In the genomic region with DNA sequence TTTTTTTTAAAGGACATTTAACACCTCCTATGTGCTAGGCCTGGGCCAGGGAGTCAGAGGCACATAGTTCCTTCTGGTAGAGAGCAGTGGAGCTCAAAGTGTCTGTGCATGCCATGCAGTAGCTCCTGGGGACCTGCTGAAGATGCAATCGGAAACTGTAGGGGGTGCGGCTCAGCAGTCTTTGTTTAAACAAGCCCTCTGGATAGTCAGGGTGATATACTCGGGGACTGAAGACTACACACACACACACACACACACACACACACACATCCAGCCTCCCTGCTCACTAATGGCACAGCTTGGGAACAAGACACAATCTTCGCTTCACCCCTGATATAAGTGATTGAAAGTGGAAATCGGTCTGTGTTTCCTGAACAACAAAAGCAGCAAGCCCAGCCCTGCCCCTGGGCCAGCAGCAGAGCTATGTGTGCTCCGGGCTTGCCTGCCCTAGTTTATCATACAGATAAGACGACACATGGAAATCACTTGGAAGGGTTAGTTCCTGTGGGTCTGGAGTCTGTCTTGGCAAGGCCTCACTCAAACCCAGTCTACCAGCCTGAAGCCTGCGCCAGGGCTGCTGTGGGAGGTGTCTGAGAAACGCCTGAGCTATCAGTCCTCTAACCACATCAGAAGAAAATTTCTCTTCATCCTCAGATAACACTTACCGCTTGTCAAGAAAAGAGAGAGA, we compare ENCODE assay signal across 17 mouse cellular contexts. TPM values are rescaled to one million over a fixed set of nuclear protein-coding genes. Genes with fewer than 3 reads are reported as not detected.
A peak's percentile ranks its signal among the peaks of the same experiment; 100 is the strongest.
DNase-seq lines count a peak whose midpoint lies in the region; ATAC-seq and TF ChIP-seq lines count a peak whose summit lies in the region.
"Had no signal": no experiment of that assay in that cellular context is flagged by ENCODE, and none has a peak within 500 bp of the region (broad histone marks: within the 10 kb centered on the region; RNA-seq: fewer than 3 reads in every experiment).

No protein-coding gene starts in this region.

- peak; percentile 39 to 63 for DNase-seq in heart, adult 18-20 months
- no peak for DNase-seq in heart, postnatal 25 days (ENCODE audit: low spot score)
- no peak for DNase-seq in midbrain, postnatal 0 days (ENCODE audit: low spot score)
- no peak for DNase-seq in layer of hippocampus, adult 9-10 months (ENCODE audit: low spot score)
- DNase-seq in layer of hippocampus, adult 11-12 months (ENCODE audit: low spot score), result no peak
- DNase-seq: cerebellum, adult 8-10 months; gastrocnemius, postnatal 10 days; kidney, adult 8-10 months had no signal

- no peak for ATAC-seq in midbrain, embryonic 13.5 days
- no peak for ATAC-seq in midbrain, postnatal 0 days (ENCODE audit: low FRiP score)
- ATAC-seq in heart, embryonic 16.5 days (replicated peaks; ENCODE audit: extremely low read depth, insufficient read depth, low FRiP score), result peak; percentile 91
- ATAC-seq in stomach, embryonic 15.5 days (ENCODE audit: insufficient read depth, low FRiP score, low read depth), result peak; percentile 18; the same call in 1 of the 2 replicates

- TF ChIP-seq CTCF in midbrain, postnatal 0 days (IDR thresholded peaks at IDR 0.05), result no peak

- H3K9me3 ChIP-seq in midbrain, embryonic 13.5 days, result no peaks in the 10 kb centered on the region
- no peaks in the 10 kb centered on the region for H3K9me3 ChIP-seq in midbrain, postnatal 0 days (ENCODE audit: low read length)
- no peaks in the 10 kb centered on the region for H3K9me3 ChIP-seq in heart, embryonic 16.5 days (replicated peaks; ENCODE audit: control insufficient read depth, low read length)
- no peaks in the 10 kb centered on the region for H3K9me3 ChIP-seq in stomach, embryonic 15.5 days
- H3K9me3 ChIP-seq: embryonic facial prominence, embryonic 13.5 days; forebrain, embryonic 12.5 days; hindbrain, embryonic 15.5 days; limb, embryonic 13.5 days had no signal

- intact Hi-C loops in heart, postnatal 25 days (cut with DNase I), result no loop called here

- no peak overlapping the region for H3K4me3 ChIP-seq in midbrain, embryonic 13.5 days (replicated peaks)
- H3K4me3 ChIP-seq in midbrain, postnatal 0 days (ENCODE audit: low read depth, low read length), result no peak overlapping the region
- H3K4me3 ChIP-seq in heart, embryonic 16.5 days (ENCODE audit: low read length), result no peak overlapping the region
- no peak overlapping the region for H3K4me3 ChIP-seq in stomach, embryonic 15.5 days (replicated peaks)
- H3K4me3 ChIP-seq: embryonic facial prominence, embryonic 13.5 days; forebrain, embryonic 12.5 days; hindbrain, embryonic 15.5 days; limb, embryonic 13.5 days had no signal

- WGBS in midbrain, embryonic 13.5 days, result 59% methylated on average over 10 of the region's 10 CpGs
- WGBS in midbrain, postnatal 0 days, result 48% methylated on average over 10 of the region's 10 CpGs
- WGBS in heart, embryonic 16.5 days, result 7% methylated on average over 10 of the region's 10 CpGs
- 29% methylated on average over 10 of the region's 10 CpGs for WGBS in stomach, embryonic 15.5 days

- H3K4me2 ChIP-seq in midbrain, embryonic 13.5 days (replicated peaks), result no peak overlapping the region
- no peak overlapping the region for H3K4me2 ChIP-seq in midbrain, postnatal 0 days (ENCODE audit: low read depth, low read length, poor library complexity, severe bottlenecking)
- peak overlapping the region; percentile 31 for H3K4me2 ChIP-seq in heart, embryonic 16.5 days (ENCODE audit: low read depth, low read length)
- no peak overlapping the region for H3K4me2 ChIP-seq in stomach, embryonic 15.5 days
- H3K4me2 ChIP-seq: embryonic facial prominence, embryonic 13.5 days; forebrain, embryonic 12.5 days; hindbrain, embryonic 15.5 days; limb, embryonic 13.5 days had no signal

- H3K27me3 ChIP-seq in midbrain, embryonic 13.5 days, result no peaks in the 10 kb centered on the region
- no peaks in the 10 kb centered on the region for H3K27me3 ChIP-seq in midbrain, postnatal 0 days (ENCODE audit: insufficient read depth, low read length)
- peaks cover 39% of the 10 kb centered on the region for H3K27me3 ChIP-seq in heart, embryonic 16.5 days (ENCODE audit: control insufficient read depth, insufficient read depth, low read length)
- no peaks in the 10 kb centered on the region for H3K27me3 ChIP-seq in stomach, embryonic 15.5 days (replicated peaks)
- H3K27me3 ChIP-seq: embryonic facial prominence, embryonic 13.5 days; forebrain, embryonic 12.5 days; hindbrain, embryonic 15.5 days; limb, embryonic 13.5 days had no signal

- no peaks in the 10 kb centered on the region for H3K36me3 ChIP-seq in midbrain, embryonic 13.5 days
- no peaks in the 10 kb centered on the region for H3K36me3 ChIP-seq in midbrain, postnatal 0 days (ENCODE audit: insufficient read depth, low read length)
- no peaks in the 10 kb centered on the region for H3K36me3 ChIP-seq in heart, embryonic 16.5 days (ENCODE audit: control insufficient read depth, insufficient read depth)
- no peaks in the 10 kb centered on the region for H3K36me3 ChIP-seq in stomach, embryonic 15.5 days
- H3K36me3 ChIP-seq: embryonic facial prominence, embryonic 13.5 days; forebrain, embryonic 12.5 days; hindbrain, embryonic 15.5 days; limb, embryonic 13.5 days had no signal

- no peaks in the 10 kb centered on the region for H3K4me1 ChIP-seq in midbrain, embryonic 13.5 days (replicated peaks)
- H3K4me1 ChIP-seq in midbrain, postnatal 0 days (ENCODE audit: insufficient read depth, low read length), result no peaks in the 10 kb centered on the region
- peaks cover 7% of the 10 kb centered on the region for H3K4me1 ChIP-seq in heart, embryonic 16.5 days (ENCODE audit: control insufficient read depth, insufficient read depth, low read length)
- H3K4me1 ChIP-seq in stomach, embryonic 15.5 days, result no peaks in the 10 kb centered on the region
- H3K4me1 ChIP-seq: hindbrain, embryonic 15.5 days had no signal

- 0 out of 2 replicates have a peak overlapping the region, but pooled peaks have one; percentile 5 for H3K27ac ChIP-seq in midbrain, embryonic 13.5 days
- no peak overlapping the region for H3K27ac ChIP-seq in midbrain, postnatal 0 days (ENCODE audit: low read depth, low read length)
- H3K27ac ChIP-seq in heart, embryonic 16.5 days (ENCODE audit: low read length), result no peak overlapping the region
- no peak overlapping the region for H3K27ac ChIP-seq in stomach, embryonic 15.5 days
- H3K27ac ChIP-seq: embryonic facial prominence, embryonic 13.5 days; forebrain, embryonic 12.5 days; hindbrain, embryonic 15.5 days; limb, embryonic 13.5 days had no signal

- no peak overlapping the region for H3K9ac ChIP-seq in midbrain, embryonic 13.5 days (replicated peaks)
- H3K9ac ChIP-seq in midbrain, postnatal 0 days (replicated peaks; ENCODE audit: low read length, poor library complexity, severe bottlenecking), result no peak overlapping the region
- no peak overlapping the region for H3K9ac ChIP-seq in heart, embryonic 16.5 days (ENCODE audit: low read length)
- H3K9ac ChIP-seq in stomach, embryonic 15.5 days, result no peak overlapping the region
- H3K9ac ChIP-seq: embryonic facial prominence, embryonic 13.5 days; forebrain, embryonic 12.5 days; hindbrain, embryonic 15.5 days; limb, embryonic 13.5 days had no signal

RNA-seq across cellular contexts. Expression of a gene that starts 27.6 kb away (rescaled TPM):
- total RNA-seq in heart, adult 18-20 months (2021), result 1 to 10 TPM; 8.3 to 8.4 TPM
- 1 to 10 TPM; 7.4 to 8.2 TPM for total RNA-seq in heart, postnatal 25 days (2021)
- 1,181 and 1,187 TPM in 2 replicates for polyA plus RNA-seq in midbrain, embryonic 13.5 days (2015; fragmentation: Nextera tagmentation; extraction: Ambion mirVana)
- total RNA-seq in midbrain, postnatal 0 days (2014; rRNA removed), result 1,819 and 2,069 TPM in 2 replicates
- polyA plus RNA-seq in midbrain, postnatal 0 days (2015; fragmentation: Nextera tagmentation; extraction: Ambion mirVana), result 2,098 and 2,247 TPM in 2 replicates
- polyA plus RNA-seq in heart, embryonic 16.5 days (2015; fragmentation: Nextera tagmentation; extraction: Ambion mirVana), result 76.8 and 84.3 TPM in 2 replicates
- 76.8 and 89.5 TPM in 2 replicates for polyA plus RNA-seq in stomach, embryonic 15.5 days (2015; fragmentation: Nextera tagmentation; extraction: Ambion mirVana)
- total RNA-seq: megakaryocyte, adult 5-6 weeks; MEL had no signal

RNA-seq across cellular contexts. Expression of a gene that starts 42.2 kb away (rescaled TPM):
- total RNA-seq in heart, adult 18-20 months (2021), result 100 to 1,000 TPM; 237 to 240 TPM
- 100 to 1,000 TPM; 210 to 274 TPM for total RNA-seq in heart, postnatal 25 days (2021)
- 37.4 and 41.9 TPM in 2 replicates for polyA plus RNA-seq in midbrain, embryonic 13.5 days (2015; fragmentation: Nextera tagmentation; extraction: Ambion mirVana)
- total RNA-seq in midbrain, postnatal 0 days (2014; rRNA removed), result 97.8 and 119 TPM in 2 replicates
- 46.6 and 46.7 TPM in 2 replicates for polyA plus RNA-seq in midbrain, postnatal 0 days (2015; fragmentation: Nextera tagmentation; extraction: Ambion mirVana)
- 22.2 and 31.3 TPM in 2 replicates for polyA plus RNA-seq in heart, embryonic 16.5 days (2015; fragmentation: Nextera tagmentation; extraction: Ambion mirVana)
- polyA plus RNA-seq in stomach, embryonic 15.5 days (2015; fragmentation: Nextera tagmentation; extraction: Ambion mirVana), result 10.8 and 11.3 TPM in 2 replicates
- total RNA-seq: MEL had no signal

Comparison
In these comparisons a context has a peak if more than half of its experiments do, and no peak if none do; other contexts are left out.
1. DNase-seq: peak in heart, adult 18-20 months (2 of 2); none in heart, postnatal 25 days (single experiment), midbrain, postnatal 0 days (single experiment), layer of hippocampus, adult 9-10 months (single experiment) and layer of hippocampus, adult 11-12 months (single experiment).
2. ATAC-seq: peak in heart, embryonic 16.5 days (single experiment) and stomach, embryonic 15.5 days (single experiment); none in midbrain, embryonic 13.5 days (single experiment) and midbrain, postnatal 0 days (single experiment).
3. RNA of a gene that starts 27.6 kb away (polyA plus RNA-seq): 2,098 to 2,247 TPM in midbrain, postnatal 0 days and 1,181 to 1,187 TPM in midbrain, embryonic 13.5 days; 76.8 to 89.5 TPM in stomach, embryonic 15.5 days and 76.8 to 84.3 TPM in heart, embryonic 16.5 days; every median in the first group is over 10 times any median in the second.